Mouse (Mus musculus): ENCODE results near the gene Slc25a47.

DNA sequence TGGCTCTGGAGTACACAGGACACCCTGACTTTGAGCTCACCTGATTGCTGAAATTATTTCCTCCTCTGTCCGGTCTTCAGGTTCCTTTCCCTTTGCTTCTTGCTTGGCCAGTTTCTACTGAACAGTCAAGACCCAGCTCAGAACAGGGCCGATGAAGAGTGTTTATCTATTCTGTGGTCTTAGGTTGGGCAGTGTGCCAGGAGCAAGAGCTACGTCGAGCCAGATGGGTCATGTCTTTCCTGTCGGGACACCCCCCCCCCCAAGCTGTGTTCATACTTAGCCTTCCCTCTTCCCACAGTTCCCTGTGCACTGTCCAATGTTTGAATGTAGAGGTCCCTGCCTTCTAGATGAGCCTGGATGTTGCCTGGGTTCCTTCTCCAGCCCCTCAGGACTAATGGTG, 65.5 kb downstream of the Slc25a47 start:
- TF ChIP-seq POLR2A (IDR thresholded peaks at IDR 0.05; ENCODE audit: low read depth, low read length) = no peak
- no peak for TF ChIP-seq CTCF (IDR thresholded peaks at IDR 0.05; ENCODE audit: extremely low read depth, insufficient read depth, insufficient read length, insufficient replicate concordance)
